Mouse (Mus musculus): ENCODE measurements around the gene Sipa1l3.

Sipa1l3 gene

DNA sequence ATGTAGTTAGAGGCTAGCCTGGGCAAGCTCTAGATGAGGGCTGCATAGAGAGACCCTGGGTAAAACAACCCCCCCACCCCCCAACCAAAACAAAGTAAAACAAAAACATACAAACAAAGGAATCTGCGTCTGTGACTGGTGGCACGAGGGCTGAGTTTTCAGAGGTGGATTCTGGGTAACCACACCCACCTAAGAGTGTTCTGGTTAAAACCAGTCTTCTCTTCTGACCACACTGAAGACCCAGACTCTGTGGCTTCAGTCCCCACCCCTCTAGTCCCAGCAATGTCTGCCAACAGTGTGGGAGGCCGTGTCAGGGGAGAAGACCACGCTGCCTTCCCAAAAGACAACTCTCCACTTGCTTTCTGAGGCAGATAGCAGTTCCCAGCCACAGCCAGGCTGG is 72.3 kb downstream of the Sipa1l3 start:
- DNase-seq (ENCODE audit: low read depth, low spot score), result no peak

DNA sequence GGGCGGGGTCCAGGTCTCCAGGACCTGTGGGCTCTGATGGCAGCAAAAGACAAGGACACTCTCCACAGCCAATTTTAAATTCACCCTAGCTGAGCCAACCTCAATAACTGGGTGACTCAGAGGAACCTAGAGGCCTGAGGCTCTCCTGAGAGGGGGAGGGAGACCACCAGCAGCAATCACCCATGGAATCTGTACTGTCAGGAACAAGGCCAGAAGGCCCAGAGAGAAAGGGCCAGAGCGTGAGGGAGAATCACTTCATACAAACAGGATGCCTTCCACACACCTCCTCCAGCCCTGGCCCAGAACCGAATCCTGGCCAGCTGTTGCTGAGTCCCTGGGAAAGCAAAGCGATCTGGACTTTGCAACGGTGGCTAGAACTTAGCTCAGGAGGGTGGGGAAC is 73.9 kb downstream of the Sipa1l3 start:
- DNase-seq (ENCODE audit: low read depth, low spot score), result no peak

- DNase-seq (ENCODE audit: low read depth, low spot score), result no peak
Measured at GRCm38 (mm10) chr7:29444070-29444469, 74.4 kb downstream of the Sipa1l3 start.

- DNase-seq (ENCODE audit: low read depth, low spot score), result no peak
Measured at GRCm38 (mm10) chr7:29441793-29442192, 76.6 kb downstream of the Sipa1l3 start.

- no peak for DNase-seq (ENCODE audit: low read depth, low spot score)
Measured at GRCm38 (mm10) chr7:29441151-29441550, 77.3 kb downstream of the Sipa1l3 start.

GRCm38 (mm10) chr7:29438655-29439282 is 79.7 kb downstream of the Sipa1l3 start:
- no peak for DNase-seq (ENCODE audit: low read depth, low spot score)

DNA sequence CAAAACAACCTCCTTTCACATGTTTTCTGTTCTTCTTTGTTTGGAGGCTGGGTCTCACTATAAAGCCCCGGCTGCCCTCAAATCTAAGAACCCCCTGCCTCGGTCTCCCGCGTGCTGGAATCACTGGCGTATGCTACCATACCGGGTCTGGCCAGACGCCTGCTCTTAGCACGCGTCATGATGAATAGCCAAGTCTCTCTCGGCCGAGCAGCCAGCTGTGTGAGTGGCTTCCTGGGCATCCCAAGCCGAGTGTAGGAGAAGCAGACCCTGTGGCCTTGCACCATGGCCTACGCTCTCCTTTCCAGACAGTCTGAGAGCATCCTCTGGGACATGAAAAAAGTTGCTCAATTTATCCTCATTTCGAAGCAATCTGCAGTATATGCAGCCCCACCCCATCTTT is 80.2 kb downstream of the Sipa1l3 start:
- DNase-seq (ENCODE audit: low read depth, low spot score), result no peak

- DNase-seq (ENCODE audit: low read depth, low spot score), result no peak
Measured at GRCm38 (mm10) chr7:29437072-29437471, 81.4 kb downstream of the Sipa1l3 start.

- DNase-seq (ENCODE audit: low read depth, low spot score), result no peak
Measured at GRCm38 (mm10) chr7:29434313-29435035, 84.0 kb downstream of the Sipa1l3 start.

GRCm38 (mm10) chr7:29433725-29434124 is 84.7 kb downstream of the Sipa1l3 start:
- DNase-seq (ENCODE audit: low read depth, low spot score), result no peak

- no peak for DNase-seq (ENCODE audit: low read depth, low spot score)
Measured at GRCm38 (mm10) chr7:29432947-29433553, 85.4 kb downstream of the Sipa1l3 start.

- DNase-seq (ENCODE audit: low read depth, low spot score), result no peak
Measured at GRCm38 (mm10) chr7:29432180-29432946, 86.1 kb downstream of the Sipa1l3 start.

- DNase-seq (ENCODE audit: low read depth, low spot score), result no peak
Measured at GRCm38 (mm10) chr7:29430739-29431211, 87.7 kb downstream of the Sipa1l3 start.

GRCm38 (mm10) chr7:29426056-29426455 is 92.4 kb downstream of the Sipa1l3 start:
- no peak for DNase-seq (ENCODE audit: low read depth, low spot score)

GRCm38 (mm10) chr7:29425413-29425827 is 93.0 kb downstream of the Sipa1l3 start:
- DNase-seq (ENCODE audit: low read depth, low spot score), result no peak

GRCm38 (mm10) chr7:29424690-29425089 is 93.8 kb downstream of the Sipa1l3 start:
- DNase-seq (ENCODE audit: low read depth, low spot score), result no peak

DNA sequence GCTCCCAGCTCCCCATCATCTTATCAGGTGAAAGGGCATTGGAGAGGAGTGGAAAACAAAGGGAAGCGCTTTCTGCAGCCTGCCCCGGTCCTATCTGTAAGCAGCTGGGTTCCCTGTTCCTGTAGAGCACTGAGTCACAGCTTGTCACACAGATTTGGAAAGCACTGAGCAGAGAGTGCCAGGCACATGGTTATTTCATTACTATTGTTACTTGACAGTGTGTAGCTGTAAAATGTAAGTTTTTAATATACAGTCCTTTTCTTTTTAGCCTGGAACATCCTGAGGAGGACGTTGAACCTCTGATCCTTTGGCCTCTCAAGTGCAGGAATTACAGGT is 96.6 kb downstream of the Sipa1l3 start:
- no peak for DNase-seq (ENCODE audit: low read depth, low spot score)

GRCm38 (mm10) chr7:29421240-29421908 is 97.1 kb downstream of the Sipa1l3 start:
- DNase-seq (ENCODE audit: low read depth, low spot score), result no peak

DNA sequence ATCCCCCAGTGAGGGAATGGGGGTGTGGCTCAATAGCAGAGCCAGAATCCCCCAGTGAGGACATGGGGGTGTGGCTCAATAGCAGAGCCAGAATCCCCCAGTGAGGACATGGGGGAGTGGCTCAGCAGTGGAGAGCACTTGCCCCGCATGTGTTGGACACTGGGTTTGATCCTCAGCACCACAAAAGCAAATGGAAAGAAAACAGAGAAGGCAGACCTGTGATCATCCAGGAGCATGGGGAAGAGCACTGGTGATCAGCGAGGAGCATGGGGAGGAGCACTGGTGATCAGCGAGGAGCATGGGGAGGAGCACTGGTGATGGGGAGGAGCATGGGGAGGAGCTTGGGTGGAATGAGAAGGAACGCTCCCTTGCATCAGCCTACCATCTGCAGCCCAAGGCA is 98.6 kb downstream of the Sipa1l3 start:
- DNase-seq (ENCODE audit: low read depth, low spot score), result no peak

DNA sequence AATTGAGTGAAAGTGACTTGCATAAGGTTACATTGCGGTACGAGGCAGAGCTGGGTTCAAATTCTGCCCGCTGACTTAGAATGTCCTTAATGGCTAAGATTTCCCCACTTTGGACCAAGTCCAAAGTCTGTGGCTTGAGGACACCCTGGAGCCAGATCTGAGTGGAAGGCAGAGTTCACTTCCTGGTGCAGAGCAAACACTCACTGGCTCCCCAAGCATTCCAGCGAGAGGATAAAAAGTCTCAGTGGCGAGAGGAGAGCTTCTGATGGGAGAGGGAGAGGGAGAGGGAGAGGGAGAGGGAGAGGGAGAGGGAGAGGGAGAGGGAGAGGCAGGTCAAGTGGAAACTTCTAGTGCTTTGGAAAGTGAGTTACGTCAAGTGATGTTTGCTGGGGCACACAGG is 100.2 kb downstream of the Sipa1l3 start:
- DNase-seq (ENCODE audit: low read depth, low spot score), result no peak

DNA sequence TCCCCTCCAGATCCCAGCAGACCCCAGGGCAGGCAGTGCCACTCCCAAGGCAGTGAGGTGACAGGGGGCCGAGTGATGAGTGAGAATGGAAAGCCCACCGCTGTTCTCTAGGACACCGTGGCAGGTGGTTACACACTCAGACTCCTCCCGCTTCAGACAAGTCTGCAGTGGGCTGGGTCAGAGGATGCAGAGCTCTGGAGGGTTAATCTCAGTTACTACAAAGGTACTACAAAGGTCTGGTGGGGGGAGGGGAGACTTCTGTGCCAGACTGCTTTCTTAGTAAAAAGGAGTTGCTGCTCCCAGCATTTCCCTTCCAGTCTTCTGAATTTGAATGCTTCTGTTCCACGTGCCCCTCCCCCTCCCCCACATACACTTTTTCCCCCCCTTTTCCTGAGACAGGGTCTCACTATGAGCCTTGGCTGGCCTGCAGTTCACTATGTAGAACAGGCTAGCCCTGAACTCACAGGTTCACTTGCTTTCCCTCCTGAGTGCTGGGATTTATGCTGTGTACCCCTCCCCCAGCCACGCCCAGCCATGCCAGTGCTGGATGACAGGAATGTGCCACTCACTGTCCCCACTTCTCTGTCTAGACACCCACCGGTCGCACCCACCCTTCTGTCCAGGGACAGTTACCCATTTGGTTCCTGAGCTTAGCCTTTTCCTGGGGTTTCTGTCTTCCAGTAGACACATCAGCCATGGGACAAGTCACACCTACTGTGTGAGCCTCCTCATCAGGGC is 100.9 kb downstream of the Sipa1l3 start:
- DNase-seq (ENCODE audit: low read depth, low spot score), result no peak
